Mouse (Mus musculus): ENCODE results near the gene Zfp706. TPM values are rescaled to one million over a fixed set of nuclear protein-coding genes. Genes with fewer than 3 reads are reported as not detected.

Gene Zfp706
- total and polyA plus RNA-seq, 2 experiments from 2014 or later = 48.7 to 541 TPM

DNA sequence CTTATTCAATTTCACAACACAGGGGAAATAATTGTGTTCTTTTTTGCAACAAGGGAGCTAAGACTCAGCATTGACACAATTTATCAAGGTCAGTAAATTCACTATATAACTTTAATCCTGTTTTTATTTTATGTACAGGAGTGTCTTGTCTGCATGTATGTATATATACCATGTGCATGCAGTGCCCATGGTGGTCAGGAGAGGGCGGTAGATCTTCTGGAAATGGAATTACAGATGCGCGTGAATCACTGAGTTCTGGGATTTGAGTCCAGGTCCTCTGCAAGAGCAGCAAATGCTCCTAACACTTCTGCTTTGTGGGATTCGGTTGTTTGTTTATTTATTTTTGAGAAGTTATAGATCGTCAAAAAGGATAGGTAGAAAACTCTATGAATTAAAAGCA lies 37.8 kb downstream of the Zfp706 start:
- no peaks in the 10 kb centered on the region for H3K9me3 ChIP-seq (replicated peaks; ENCODE audit: control insufficient read depth, low read length)
- no peak overlapping the region for H3K27ac ChIP-seq (ENCODE audit: low read depth)
- DNase-seq (ENCODE audit: low spot score) (no peak), ATAC-seq (ENCODE audit: insufficient read depth, low read depth) (no peak)
- H3K4me1 ChIP-seq (ENCODE audit: control insufficient read depth, insufficient read depth) = peaks cover 51% of the 10 kb centered on the region
- no peaks in the 10 kb centered on the region for H3K36me3 ChIP-seq (replicated peaks; ENCODE audit: control insufficient read depth, insufficient read depth, low read length)
- no peak overlapping the region for H3K9ac ChIP-seq (replicated peaks; ENCODE audit: low read depth, low read length)
- WGBS = 87% methylated on average over 5 of the region's 5 CpGs
- no peak overlapping the region for H3K4me3 ChIP-seq (ENCODE audit: low read depth, low read length)
- no peaks in the 10 kb centered on the region for H3K27me3 ChIP-seq (ENCODE audit: control insufficient read depth, insufficient read depth, low read length)
- TF ChIP-seq EP300 (IDR thresholded peaks at IDR 0.05; ENCODE audit: low read depth) (no peak), CTCF (IDR thresholded peaks at IDR 0.05; ENCODE audit: low read depth) (peak; percentile 28)
- H3K4me2 ChIP-seq (ENCODE audit: low read depth, low read length) = no peak overlapping the region

DNA sequence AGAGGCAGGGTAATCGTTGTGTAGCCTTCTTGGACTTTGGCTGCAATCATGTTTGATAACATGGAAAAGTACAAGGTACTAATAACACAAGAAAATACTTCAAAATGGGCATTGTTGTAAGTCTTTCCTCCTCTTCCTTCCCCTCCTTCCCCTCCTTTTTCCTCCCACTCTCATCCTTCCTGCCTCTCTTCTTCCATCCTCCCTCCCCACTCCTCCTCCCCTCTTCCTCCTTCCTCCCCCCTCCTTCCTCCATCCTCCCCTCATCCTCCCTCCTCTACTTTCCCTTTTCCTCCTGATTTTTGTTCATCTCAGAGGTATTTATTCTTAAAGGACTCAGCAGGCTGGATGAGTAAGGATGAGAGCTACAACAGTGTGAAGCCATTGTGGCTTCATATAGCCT lies 39.3 kb downstream of the Zfp706 start:
- H3K27me3 ChIP-seq (ENCODE audit: control insufficient read depth, insufficient read depth, low read length) = no peaks in the 10 kb centered on the region
- H3K9me3 ChIP-seq (replicated peaks; ENCODE audit: control insufficient read depth, low read length) = no peaks in the 10 kb centered on the region
- H3K36me3 ChIP-seq (replicated peaks; ENCODE audit: control insufficient read depth, insufficient read depth, low read length) = no peaks in the 10 kb centered on the region
- H3K9ac ChIP-seq (replicated peaks; ENCODE audit: low read depth, low read length) = no peak overlapping the region
- H3K27ac ChIP-seq (ENCODE audit: low read depth) = no peak overlapping the region
- DNase-seq (ENCODE audit: low spot score) (no peak), ATAC-seq (ENCODE audit: insufficient read depth, low read depth) (no peak)
- H3K4me3 ChIP-seq (ENCODE audit: low read depth, low read length) = no peak overlapping the region
- WGBS = 27% methylated on average over 1 of the region's 1 CpGs
- H3K4me1 ChIP-seq (ENCODE audit: control insufficient read depth, insufficient read depth) = peaks cover 36% of the 10 kb centered on the region
- no peak for TF ChIP-seq CTCF (IDR thresholded peaks at IDR 0.05; ENCODE audit: low read depth)
- TF ChIP-seq EP300 (IDR thresholded peaks at IDR 0.05; ENCODE audit: low read depth) = no peak
- H3K4me2 ChIP-seq (ENCODE audit: low read depth, low read length) = no peak overlapping the region

DNA sequence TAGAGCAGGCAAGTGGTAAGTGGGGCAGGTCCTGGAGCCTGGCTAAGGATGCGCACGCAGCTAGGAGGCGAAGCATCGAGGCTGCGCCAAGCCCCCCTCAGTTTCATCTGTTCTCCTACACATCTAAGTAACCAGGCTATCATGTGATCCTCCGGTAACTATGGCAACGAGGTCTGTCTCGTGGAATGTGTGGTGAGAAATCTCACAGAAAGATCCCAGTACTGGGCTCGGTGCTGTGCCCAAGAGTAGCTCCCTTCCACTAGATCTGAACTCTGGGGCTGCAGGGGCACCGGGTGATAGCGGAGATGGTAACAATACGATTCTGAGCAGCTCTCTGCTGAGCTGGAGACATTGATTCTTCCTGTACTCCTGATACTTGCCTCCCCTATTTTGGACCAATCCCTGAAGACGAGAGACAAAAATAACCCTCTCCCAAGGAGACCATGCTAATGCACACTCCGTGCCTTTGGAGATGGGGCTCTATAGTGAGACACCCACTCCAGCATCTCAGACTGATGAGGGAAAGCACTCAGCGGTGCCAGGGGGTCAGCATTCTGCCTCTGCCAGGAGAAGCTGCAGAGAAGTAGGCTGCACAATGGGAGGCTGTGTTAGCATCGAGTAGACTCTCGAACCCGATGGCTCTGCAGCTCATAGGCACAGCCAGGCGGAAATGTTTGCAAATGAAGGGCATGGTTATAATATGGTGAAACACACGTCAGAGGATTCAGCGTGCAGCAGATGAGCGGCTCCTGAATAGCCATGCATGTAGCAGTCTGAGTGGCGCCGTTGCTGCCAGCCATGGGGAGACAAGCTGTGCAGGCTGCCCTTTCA lies 40.0 kb downstream of the Zfp706 start:
- WGBS = 38% methylated on average over 24 of the region's 24 CpGs
- Histone ChIP-seq H3K9ac (replicated peaks; ENCODE audit: low read depth, low read length) (no peak overlapping the region), H3K4me3 (ENCODE audit: low read depth, low read length) (0 out of 2 replicates have a peak overlapping the region, but pooled peaks have one; percentile 14)

DNA sequence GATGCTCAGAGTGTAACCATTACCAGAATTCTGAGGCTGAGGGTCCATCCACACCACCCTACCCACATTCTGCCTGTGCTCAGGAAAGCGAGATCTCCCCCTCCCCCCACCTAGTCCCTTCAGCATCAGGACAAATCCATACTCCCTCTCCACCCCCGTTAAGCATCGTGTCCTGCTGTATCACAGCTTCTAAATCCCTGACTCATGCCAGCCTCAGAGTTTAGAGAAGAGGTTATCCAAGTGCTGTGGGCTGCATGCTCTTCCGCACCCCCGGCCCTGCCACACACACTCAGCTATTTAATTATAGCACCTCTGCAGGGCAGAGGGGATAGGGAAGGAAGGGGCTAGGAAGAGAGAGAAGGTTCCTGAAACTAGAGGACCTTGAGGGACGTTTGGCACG lies 40.6 kb downstream of the Zfp706 start:
- 34% methylated on average over 7 of the region's 7 CpGs for WGBS
- Histone ChIP-seq H3K27me3 (ENCODE audit: control insufficient read depth, insufficient read depth, low read length) (no peaks in the 10 kb centered on the region), H3K4me1 (ENCODE audit: control insufficient read depth, insufficient read depth) (peaks cover 28% of the 10 kb centered on the region; the same call in 1 of the 2 replicates), H3K9me3 (replicated peaks; ENCODE audit: control insufficient read depth, low read length) (no peaks in the 10 kb centered on the region), H3K27ac (ENCODE audit: low read depth) (no peak overlapping the region), H3K36me3 (replicated peaks; ENCODE audit: control insufficient read depth, insufficient read depth, low read length) (no peaks in the 10 kb centered on the region), H3K4me3 (ENCODE audit: low read depth, low read length) (no peak overlapping the region), H3K9ac (replicated peaks; ENCODE audit: low read depth, low read length) (no peak overlapping the region), H3K4me2 (ENCODE audit: low read depth, low read length) (0 out of 2 replicates have a peak overlapping the region, but pooled peaks have one; percentile 30)
- ATAC-seq (ENCODE audit: insufficient read depth, low read depth) = peak; percentile 6; the same call in 1 of the 2 replicates
- TF ChIP-seq EP300 (IDR thresholded peaks at IDR 0.05; ENCODE audit: low read depth) (no peak), CTCF (IDR thresholded peaks at IDR 0.05; ENCODE audit: low read depth) (no peak)
- no peak for DNase-seq (ENCODE audit: low spot score)

More for the DNA sequence above, 40.0 kb downstream of the Zfp706 start:
- H3K27me3 ChIP-seq (ENCODE audit: control insufficient read depth, insufficient read depth, low read length) = no peaks in the 10 kb centered on the region
- H3K36me3 ChIP-seq (replicated peaks; ENCODE audit: control insufficient read depth, insufficient read depth, low read length) = no peaks in the 10 kb centered on the region
- DNase-seq (ENCODE audit: low spot score) (no peak), ATAC-seq (ENCODE audit: insufficient read depth, low read depth) (0 out of 2 replicates have a peak, but pooled peaks have one; percentile 15)
- H3K4me2 ChIP-seq (ENCODE audit: low read depth, low read length) = peak overlapping the region; percentile 30
- TF ChIP-seq EP300 (IDR thresholded peaks at IDR 0.05; ENCODE audit: low read depth) (no peak), CTCF (IDR thresholded peaks at IDR 0.05; ENCODE audit: low read depth) (no peak)
- peaks cover 29% of the 10 kb centered on the region; the same call in 1 of the 2 replicates for H3K4me1 ChIP-seq (ENCODE audit: control insufficient read depth, insufficient read depth)
- H3K9me3 ChIP-seq (replicated peaks; ENCODE audit: control insufficient read depth, low read length) = no peaks in the 10 kb centered on the region
- no peak overlapping the region for H3K27ac ChIP-seq (ENCODE audit: low read depth)

DNA sequence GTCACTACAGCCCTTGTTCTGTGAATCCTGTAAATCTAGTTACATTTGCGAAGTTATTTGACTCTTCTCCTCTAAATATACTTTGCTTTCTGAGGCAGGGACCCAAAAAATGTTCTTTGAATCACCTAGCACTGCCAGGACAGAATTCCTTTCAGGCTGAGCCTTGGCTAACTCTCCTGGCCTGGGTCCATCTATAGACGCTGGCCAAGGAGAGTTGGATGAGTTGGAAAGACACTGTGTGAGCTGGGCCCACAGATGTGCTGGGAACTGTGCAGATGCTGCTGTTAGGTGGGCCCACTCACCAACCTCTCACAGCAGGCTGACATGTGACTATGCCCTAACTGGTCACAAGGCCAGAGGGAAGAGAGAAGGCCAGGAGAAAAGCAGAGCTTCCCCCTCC lies 41.1 kb downstream of the Zfp706 start:
- H3K27me3 ChIP-seq (ENCODE audit: control insufficient read depth, insufficient read depth, low read length) = no peaks in the 10 kb centered on the region
- no peaks in the 10 kb centered on the region for H3K36me3 ChIP-seq (replicated peaks; ENCODE audit: control insufficient read depth, insufficient read depth, low read length)
- H3K4me2 ChIP-seq (ENCODE audit: low read depth, low read length) = no peak overlapping the region
- peaks cover 23% of the 10 kb centered on the region; the same call in 1 of the 2 replicates for H3K4me1 ChIP-seq (ENCODE audit: control insufficient read depth, insufficient read depth)
- ATAC-seq (ENCODE audit: insufficient read depth, low read depth) = no peak
- H3K9ac ChIP-seq (replicated peaks; ENCODE audit: low read depth, low read length) = no peak overlapping the region
- 53% methylated on average over 2 of the region's 2 CpGs for WGBS
- DNase-seq (ENCODE audit: low spot score) = no peak
- no peak overlapping the region for H3K4me3 ChIP-seq (ENCODE audit: low read depth, low read length)
- TF ChIP-seq EP300 (IDR thresholded peaks at IDR 0.05; ENCODE audit: low read depth) (no peak), CTCF (IDR thresholded peaks at IDR 0.05; ENCODE audit: low read depth) (no peak)
- H3K9me3 ChIP-seq (replicated peaks; ENCODE audit: control insufficient read depth, low read length) = no peaks in the 10 kb centered on the region
- no peak overlapping the region for H3K27ac ChIP-seq (ENCODE audit: low read depth)

All from heart, postnatal 0 days (tissue).